ENCODE assay signal across 25 mouse cellular contexts in the genomic region with DNA sequence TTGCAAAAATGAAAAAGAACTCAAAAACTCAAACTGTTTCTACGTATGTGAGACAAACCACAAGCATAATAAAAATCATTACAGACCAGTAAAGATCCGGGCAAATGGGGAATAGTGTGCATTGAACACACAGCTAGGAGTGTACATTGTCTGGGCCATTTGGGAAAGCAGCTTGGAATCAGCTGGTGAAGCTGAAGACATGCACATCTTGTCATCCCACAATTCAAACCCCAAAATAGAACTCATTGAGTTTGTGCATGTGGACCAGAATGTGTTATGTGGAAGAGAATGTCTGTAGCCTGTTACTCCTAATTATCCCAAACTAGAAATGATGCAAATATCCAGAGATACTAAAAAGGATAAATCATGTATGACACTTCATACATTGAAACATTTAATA. TPM values are rescaled to one million over a fixed set of nuclear protein-coding genes. Genes with fewer than 3 reads are reported as not detected.
DNase-seq lines count a peak whose midpoint lies in the region; ATAC-seq and TF ChIP-seq lines count a peak whose summit lies in the region.
"Had no signal": no experiment of that assay in that cellular context is flagged by ENCODE, and none has a peak within 500 bp of the region (broad histone marks: within the 10 kb centered on the region; RNA-seq: fewer than 3 reads in every experiment).

No protein-coding gene starts in this region.

- H3K27me3 ChIP-seq in thymus, adult 2 months (ENCODE audit: control insufficient read depth, insufficient read depth, low read length): no peaks in the 10 kb centered on the region
- H3K27me3 ChIP-seq: CH12.LX; embryonic facial prominence, embryonic 13.5 days; forebrain, embryonic 13.5 days; heart, embryonic 12.5 days had no signal

- no peak for TF ChIP-seq POLR2A in thymus, adult 2 months (IDR thresholded peaks at IDR 0.05; ENCODE audit: control insufficient read depth, extremely low read depth, insufficient read depth, low read length, poor library complexity)

- no peaks in the 10 kb centered on the region for H3K36me3 ChIP-seq in thymus, adult 2 months (ENCODE audit: control insufficient read depth, insufficient read depth, low read length)
- H3K36me3 ChIP-seq: embryonic facial prominence, embryonic 13.5 days; heart, embryonic 12.5 days; hindbrain, embryonic 10.5 days had no signal

- DNase-seq in frontal cortex, adult 2 months (ENCODE audit: extremely low spot score in 1 of 2, low spot score in 1 of 2): no peak
- peak; percentile 14 to 68 for DNase-seq in left cerebral cortex, postnatal 25 days (ENCODE audit: low spot score in 2 of 2)
- DNase-seq in left cerebral cortex, postnatal 36 days (ENCODE audit: low spot score in 2 of 2): no peak
- peak; percentile 58 to 60 for DNase-seq in layer of hippocampus, adult 8-10 months (ENCODE audit: low spot score in 2 of 2)
- peak; percentile 55 for DNase-seq in telencephalon, adult 2 months (ENCODE audit: low read depth, low spot score)
- no peak for DNase-seq in thymus, adult 2 months
- DNase-seq: adrenal gland, postnatal 14 days; cerebellum, adult 18-20 months; cerebellum, adult 9-11 months; cerebellum, postnatal 36 days; gastrocnemius, adult 2 months; gastrocnemius, postnatal 25 days had no signal

- ATAC-seq in frontal cortex, adult (ENCODE audit: low TSS enrichment): peak; percentile 96
- ATAC-seq: activated CD4-positive, CD25-positive, alpha-beta regulatory T cell, adult 4 months; forebrain, embryonic 13.5 days; Patski had no signal

- 87% methylated on average over 2 of the region's 2 CpGs for WGBS in thymus, adult 2 months

- no peaks in the 10 kb centered on the region for H3K4me1 ChIP-seq in thymus, adult 2 months (replicated peaks; ENCODE audit: control insufficient read depth, insufficient read depth, low read length)
- H3K4me1 ChIP-seq: embryonic facial prominence, embryonic 13.5 days; forebrain, embryonic 13.5 days; hindbrain, embryonic 10.5 days had no signal

- TF ChIP-seq CTCF in thymus, adult 2 months (IDR thresholded peaks at IDR 0.05; ENCODE audit: borderline replicate concordance, control insufficient read depth, extremely low read depth, insufficient read depth, low read length, poor library complexity): no peak

- intact Hi-C loops in left cerebral cortex, postnatal 25 days (cut with DNase I): no loop called here
- intact Hi-C loops in left cerebral cortex, postnatal 36 days (cut with DNase I): no loop called here

- H3K27ac ChIP-seq in thymus, adult 2 months (ENCODE audit: control insufficient read depth, insufficient read depth, low read length): no peak overlapping the region
- H3K27ac ChIP-seq: embryonic facial prominence, embryonic 13.5 days; forebrain, embryonic 13.5 days; gastrocnemius, adult 2 months; hindbrain, embryonic 10.5 days; hindbrain, embryonic 14.5 days had no signal

- H3K4me3 ChIP-seq in thymus, adult 2 months (ENCODE audit: control insufficient read depth, insufficient read depth, low read length): no peak overlapping the region
- H3K4me3 ChIP-seq: embryonic facial prominence, embryonic 13.5 days; forebrain, embryonic 13.5 days; gastrocnemius, adult 2 months; heart, embryonic 12.5 days; hindbrain, embryonic 10.5 days had no signal

RNA-seq across cellular contexts. Expression of gene Npy1r, which starts 25.8 kb away (rescaled TPM):
- polyA plus RNA-seq in frontal cortex, adult 2 months (2012; rRNA removed): 19.6 and 22.5 TPM in 2 replicates
- total RNA-seq in left cerebral cortex, postnatal 25 days (2021): 10 to 100 TPM; 27.8 to 31.4 TPM
- 10 to 100 TPM; 27.3 to 28.9 TPM for total RNA-seq in left cerebral cortex, postnatal 36 days (2021)
- total RNA-seq in layer of hippocampus, adult 8-10 months (2022): 10 to 100 TPM; 28.2 to 29.4 (median 29.1) TPM
- polyA plus RNA-seq in thymus, adult 2 months (2012; rRNA removed): 0.77 and 1.1 TPM in 2 replicates
- total RNA-seq: CH12.LX; granulocyte monocyte progenitor cell, adult 5-6 weeks had no signal
- polyA plus RNA-seq: activated CD4-positive, CD25-positive, alpha-beta regulatory T cell, adult 4 months; Patski had no signal

RNA-seq across cellular contexts. Expression of gene Npy5r, which starts 34.9 kb away (rescaled TPM):
- 4.2 and 6.5 TPM in 2 replicates for polyA plus RNA-seq in frontal cortex, adult 2 months (2012; rRNA removed)
- total RNA-seq in left cerebral cortex, postnatal 25 days (2021): 1 to 10 TPM; 6.9 to 7.2 TPM
- total RNA-seq in left cerebral cortex, postnatal 36 days (2021): 1 to 10 TPM; 6.9 to 7.0 TPM
- 1 to 10 TPM; 7.9 to 9.8 (median 8.3) TPM for total RNA-seq in layer of hippocampus, adult 8-10 months (2022)
- polyA plus RNA-seq in thymus, adult 2 months (2012; rRNA removed): 0.06 TPM in 1 of 2 replicates, not detected in the other
- total RNA-seq: CH12.LX; gastrocnemius, adult 2 months; gastrocnemius, postnatal 25 days; granulocyte monocyte progenitor cell, adult 5-6 weeks; heart, adult 8-10 months; heart, postnatal 25 days had no signal
- polyA plus RNA-seq: activated CD4-positive, CD25-positive, alpha-beta regulatory T cell, adult 4 months; embryonic facial prominence, embryonic 13.5 days; heart, embryonic 12.5 days; heart, embryonic 16.5 days; hindbrain, embryonic 10.5 days; Patski had no signal

Comparison
In these comparisons a context has a peak if more than half of its experiments do, and no peak if none do; other contexts are left out.
1. DNase-seq: peak in left cerebral cortex, postnatal 25 days (2 of 2), layer of hippocampus, adult 8-10 months (2 of 2) and telencephalon, adult 2 months (single experiment); none in frontal cortex, adult 2 months (0 of 2), left cerebral cortex, postnatal 36 days (0 of 2) and thymus, adult 2 months (single experiment).